Mouse (Mus musculus) 3134 (cell line): Measurements from ENCODE around the gene Slc2a4.

Source experiments
- DNase-seq: peaks from one replicate; pipeline ENCODE4 v3.0.0-alpha.2; 2011; ENCODE audit warnings: low spot score; ENCODE audit not compliant: insufficient read length; ENCODE audit errors: extremely low read depth

Slc2a4 gene

DNA sequence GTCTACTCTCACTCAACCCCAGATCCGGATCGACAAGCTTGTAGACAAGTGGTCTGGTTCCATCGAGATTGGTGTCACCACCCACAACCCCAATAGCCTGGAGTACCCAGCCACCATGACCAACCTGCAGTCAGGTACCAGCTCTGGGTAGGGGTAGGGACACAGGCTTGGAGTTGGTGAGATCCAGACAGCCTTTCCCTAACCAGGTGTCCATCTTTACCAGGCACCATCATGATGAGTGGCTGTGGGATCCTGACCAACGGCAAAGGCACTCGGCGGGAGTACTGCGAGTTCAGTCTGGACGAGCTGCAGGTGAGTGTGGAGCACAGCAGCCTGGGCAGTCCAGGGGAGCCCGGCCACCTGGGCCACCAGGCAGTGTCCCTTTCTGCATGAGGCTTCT lies 43.7 kb downstream of the Slc2a4 start:
- DNase-seq: no peak

GRCm38 (mm10) chr11:69902972-69903371 lies 45.0 kb downstream of the Slc2a4 start:
- DNase-seq: no peak

- DNase-seq: no peak
Measured at GRCm38 (mm10) chr11:69901993-69902392, 46.0 kb downstream of the Slc2a4 start.

DNA sequence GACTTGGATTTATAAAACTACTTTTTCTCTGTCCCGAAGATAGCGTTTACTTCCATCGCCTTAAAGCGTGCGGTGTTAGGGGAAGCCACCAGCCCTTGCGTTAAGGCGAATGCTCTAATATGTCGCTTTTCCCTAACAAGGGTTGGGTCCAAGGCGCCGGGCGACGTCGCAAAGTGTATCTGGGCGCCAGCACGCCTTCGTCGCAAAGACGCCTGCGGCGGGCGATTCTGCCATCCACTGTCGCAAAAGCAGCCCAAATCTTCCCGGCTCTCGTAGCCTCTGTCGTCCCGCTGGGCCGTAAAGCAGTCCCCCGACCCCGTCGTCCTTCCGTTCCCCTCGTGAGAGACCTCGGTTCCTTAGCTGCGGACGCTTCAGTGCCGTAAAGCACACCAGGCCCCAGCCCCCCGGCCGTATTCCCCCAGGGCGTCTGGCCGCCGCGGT lies 46.6 kb downstream of the Slc2a4 start:
- peak; percentile 99 for DNase-seq

DNA sequence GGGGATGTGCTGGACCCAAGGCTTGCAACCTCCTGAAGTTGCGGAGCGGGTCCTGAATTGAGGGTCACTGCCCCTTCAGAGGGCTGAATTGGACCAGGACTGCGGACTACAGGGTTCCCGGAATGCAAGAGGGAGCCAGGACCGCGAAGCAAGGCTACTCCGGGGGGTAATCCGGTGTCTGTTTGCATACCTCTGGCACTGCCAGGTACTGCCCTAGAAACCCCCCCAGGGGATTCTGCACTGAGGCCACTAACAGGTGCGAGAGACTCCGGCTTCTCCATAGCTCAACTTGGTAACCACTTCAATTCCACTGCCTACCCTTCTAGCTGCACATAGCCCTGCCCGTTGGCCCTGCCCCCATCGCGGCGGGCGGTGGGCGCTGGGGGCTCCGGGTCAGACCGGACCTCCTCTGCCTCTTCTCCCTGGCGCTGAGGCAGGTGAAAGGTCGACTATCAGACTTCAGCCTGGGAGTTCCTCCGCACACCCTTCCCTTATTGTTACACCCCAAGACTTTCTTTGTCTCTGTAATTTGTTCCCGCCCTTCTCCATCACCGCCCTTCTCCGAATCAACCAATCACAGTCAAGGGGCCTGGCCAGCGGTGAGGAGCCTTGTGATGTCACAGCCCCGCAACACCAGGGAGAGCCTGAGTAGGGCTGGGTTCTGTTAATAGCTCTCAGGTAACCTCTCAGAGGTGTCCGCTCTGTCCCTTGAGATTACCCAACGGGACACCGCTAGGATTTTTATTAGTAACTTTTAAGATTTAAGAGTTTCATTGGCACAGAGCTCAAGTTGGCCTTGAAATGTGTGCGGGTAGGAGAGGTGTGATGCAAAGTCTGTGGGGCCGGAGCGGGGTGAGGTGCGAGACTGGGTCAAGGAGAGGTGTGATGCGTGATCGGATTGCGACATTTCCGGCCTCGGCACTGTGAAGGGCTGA lies 47.2 kb downstream of the Slc2a4 start, which contains the start of the genes 2810408A11Rik and Neurl4:
Gene 2810408A11Rik, minus strand, starts transcription at position 517 of the 935 bp plus-strand sequence.
Gene Neurl4, plus strand, starts transcription at position 602 of the 935 bp plus-strand sequence.
- DNase-seq: peak; percentile 85

DNA sequence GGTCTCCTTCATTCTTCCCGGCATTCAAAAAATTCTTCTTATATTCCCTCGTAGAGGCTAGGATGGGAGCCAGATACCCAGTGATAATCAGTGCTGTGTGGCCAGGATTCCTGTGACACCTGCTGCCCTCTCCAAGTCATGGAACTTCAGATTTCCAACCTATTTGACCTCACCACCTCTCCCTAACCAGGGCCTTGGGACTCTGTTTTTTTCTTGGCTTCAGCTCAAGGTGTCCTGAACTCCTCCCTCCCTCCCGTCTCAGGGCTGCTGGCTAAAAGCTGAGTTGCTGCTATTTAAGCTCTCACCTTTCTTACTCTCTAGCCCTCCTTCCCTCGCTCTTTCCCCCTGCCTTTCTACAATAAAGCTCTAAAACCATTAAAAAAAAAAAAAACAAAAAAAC lies 48.1 kb downstream of the Slc2a4 start:
- no peak for DNase-seq

DNA sequence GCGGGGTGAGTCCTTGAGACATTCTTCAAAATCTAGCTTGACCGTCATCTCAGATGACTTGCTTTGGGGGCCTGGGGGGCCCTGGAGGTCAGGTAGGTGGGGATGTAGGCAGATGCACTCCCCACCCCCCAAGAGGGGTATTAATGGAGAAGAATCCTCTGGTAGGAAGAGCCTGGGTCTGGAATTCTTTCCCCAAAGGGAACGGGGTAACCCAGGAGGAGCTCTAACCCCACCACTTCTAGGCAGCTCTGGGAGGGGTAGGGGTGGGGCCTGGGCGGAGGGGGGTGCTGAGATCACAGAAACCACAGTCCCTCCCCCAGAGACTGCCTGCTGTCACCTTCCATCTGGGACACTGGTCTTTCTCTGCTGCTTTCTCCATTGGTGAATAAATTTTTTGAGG lies 52.7 kb downstream of the Slc2a4 start, which contains the start of gene Acap1:
Gene Acap1, minus strand, starts transcription at position 249 of the 400 bp plus-strand sequence.
- DNase-seq: no peak

- peak; percentile 55 for DNase-seq
Measured at GRCm38 (mm10) chr11:69894671-69895070, 53.3 kb downstream of the Slc2a4 start.
